Mouse (Mus musculus): ENCODE measurements around the gene Sec14l1.

Sec14l1 gene

GRCm38 (mm10) chr11:117158343-117158742 is 43.4 kb downstream of the Sec14l1 start:
- peaks cover 2% of the 10 kb centered on the region; the same call in 1 of the 2 replicates for H3K36me3 ChIP-seq (ENCODE audit: control insufficient read depth, insufficient read depth, low read length, poor library complexity, severe bottlenecking)
- DNase-seq (ENCODE audit: low read depth, low spot score) = no peak
- no peaks in the 10 kb centered on the region for H3K27me3 ChIP-seq (ENCODE audit: control insufficient read depth, insufficient read depth, low read length, poor library complexity, severe bottlenecking)

- no peak for DNase-seq (ENCODE audit: low read depth, low spot score)
- no peaks in the 10 kb centered on the region for H3K27me3 ChIP-seq (ENCODE audit: control insufficient read depth, insufficient read depth, low read length, poor library complexity, severe bottlenecking)
- H3K36me3 ChIP-seq (ENCODE audit: control insufficient read depth, insufficient read depth, low read length, poor library complexity, severe bottlenecking) = peaks cover 2% of the 10 kb centered on the region; the same call in 1 of the 2 replicates
These were observed 44.4 kb downstream of the Sec14l1 start for GRCm38 (mm10) chr11:117159257-117159945.

DNA sequence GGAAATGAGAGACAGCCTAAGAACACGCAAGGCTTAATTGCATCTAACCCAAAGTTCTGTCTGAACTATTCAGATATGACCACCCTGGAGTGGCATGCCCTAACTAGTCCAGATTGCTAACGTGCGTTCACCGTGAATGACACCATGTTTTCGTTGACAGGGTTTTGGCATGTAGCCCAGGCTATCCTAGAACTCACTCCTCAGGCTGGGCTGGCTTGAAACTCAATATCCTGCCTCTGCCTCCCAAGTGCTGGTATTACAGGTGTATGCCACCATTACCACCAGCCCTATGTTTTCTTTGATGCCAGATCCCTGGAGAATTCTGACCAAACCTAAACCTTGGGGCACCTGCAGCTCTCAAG is 45.0 kb downstream of the Sec14l1 start:
- Histone ChIP-seq H3K27me3 (ENCODE audit: control insufficient read depth, insufficient read depth, low read length, poor library complexity, severe bottlenecking) (no peaks in the 10 kb centered on the region), H3K36me3 (ENCODE audit: control insufficient read depth, insufficient read depth, low read length, poor library complexity, severe bottlenecking) (peaks cover 2% of the 10 kb centered on the region; the same call in 1 of the 2 replicates)
- no peak for DNase-seq (ENCODE audit: low read depth, low spot score)

- H3K36me3 ChIP-seq (ENCODE audit: control insufficient read depth, insufficient read depth, low read length, poor library complexity, severe bottlenecking) = peaks cover 2% of the 10 kb centered on the region; the same call in 1 of the 2 replicates
- DNase-seq (ENCODE audit: low read depth, low spot score) = no peak
- H3K27me3 ChIP-seq (ENCODE audit: control insufficient read depth, insufficient read depth, low read length, poor library complexity, severe bottlenecking) = no peaks in the 10 kb centered on the region
These were observed 45.8 kb downstream of the Sec14l1 start for GRCm38 (mm10) chr11:117160791-117161190.

DNA sequence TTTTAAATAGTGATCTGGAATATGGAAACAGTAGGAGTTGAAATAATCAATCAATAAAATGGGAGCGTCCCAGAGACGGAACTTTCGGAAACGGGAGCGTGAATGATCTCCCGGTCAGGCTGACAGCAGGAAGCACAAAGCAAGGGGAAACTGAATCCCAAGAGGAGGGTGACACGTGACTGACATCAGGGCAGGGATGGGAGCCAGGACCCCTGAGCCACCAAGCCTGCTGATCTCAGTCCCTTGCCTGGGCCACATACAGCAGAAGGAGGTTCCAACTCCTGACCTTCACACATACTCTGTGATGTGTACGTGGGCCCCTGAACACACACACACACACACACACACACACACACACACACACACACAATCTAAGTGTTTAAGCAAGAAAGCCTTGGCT is 46.6 kb downstream of the Sec14l1 start:
- H3K36me3 ChIP-seq (ENCODE audit: control insufficient read depth, insufficient read depth, low read length, poor library complexity, severe bottlenecking) = peaks cover 2% of the 10 kb centered on the region; the same call in 1 of the 2 replicates
- H3K27me3 ChIP-seq (ENCODE audit: control insufficient read depth, insufficient read depth, low read length, poor library complexity, severe bottlenecking) = no peaks in the 10 kb centered on the region

DNA sequence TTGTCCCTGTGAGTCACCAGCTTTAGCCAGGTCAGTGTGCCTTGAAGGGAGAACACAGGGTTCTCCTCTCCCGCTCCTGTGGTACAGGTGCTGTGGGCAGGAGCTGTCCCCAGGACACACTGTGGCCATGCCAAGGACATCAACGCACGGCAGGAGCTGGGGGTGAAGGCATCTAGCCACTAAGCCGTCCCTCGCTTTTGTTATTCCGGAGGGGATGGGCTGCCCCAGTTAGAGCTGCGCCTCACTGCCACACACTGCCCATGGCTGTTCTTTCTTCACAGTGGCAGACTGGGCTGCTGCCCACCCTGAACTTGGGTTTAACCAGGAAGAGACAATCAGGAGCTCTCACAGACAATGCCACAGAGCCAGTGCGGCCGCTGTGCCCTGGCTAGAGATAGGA is 48.1 kb downstream of the Sec14l1 start:
- no peaks in the 10 kb centered on the region for H3K36me3 ChIP-seq (ENCODE audit: control insufficient read depth, insufficient read depth, low read length, poor library complexity, severe bottlenecking)
- no peak for DNase-seq (ENCODE audit: low read depth, low spot score)
- H3K27me3 ChIP-seq (ENCODE audit: control insufficient read depth, insufficient read depth, low read length, poor library complexity, severe bottlenecking) = no peaks in the 10 kb centered on the region

More for the DNA sequence above, 46.6 kb downstream of the Sec14l1 start:
- DNase-seq (ENCODE audit: low read depth, low spot score) = no peak

- Histone ChIP-seq H3K36me3 (ENCODE audit: control insufficient read depth, insufficient read depth, low read length, poor library complexity, severe bottlenecking) (no peaks in the 10 kb centered on the region), H3K27me3 (ENCODE audit: control insufficient read depth, insufficient read depth, low read length, poor library complexity, severe bottlenecking) (no peaks in the 10 kb centered on the region)
- DNase-seq (ENCODE audit: low read depth, low spot score) = no peak
These were observed 48.8 kb downstream of the Sec14l1 start for GRCm38 (mm10) chr11:117163771-117164170.

DNA sequence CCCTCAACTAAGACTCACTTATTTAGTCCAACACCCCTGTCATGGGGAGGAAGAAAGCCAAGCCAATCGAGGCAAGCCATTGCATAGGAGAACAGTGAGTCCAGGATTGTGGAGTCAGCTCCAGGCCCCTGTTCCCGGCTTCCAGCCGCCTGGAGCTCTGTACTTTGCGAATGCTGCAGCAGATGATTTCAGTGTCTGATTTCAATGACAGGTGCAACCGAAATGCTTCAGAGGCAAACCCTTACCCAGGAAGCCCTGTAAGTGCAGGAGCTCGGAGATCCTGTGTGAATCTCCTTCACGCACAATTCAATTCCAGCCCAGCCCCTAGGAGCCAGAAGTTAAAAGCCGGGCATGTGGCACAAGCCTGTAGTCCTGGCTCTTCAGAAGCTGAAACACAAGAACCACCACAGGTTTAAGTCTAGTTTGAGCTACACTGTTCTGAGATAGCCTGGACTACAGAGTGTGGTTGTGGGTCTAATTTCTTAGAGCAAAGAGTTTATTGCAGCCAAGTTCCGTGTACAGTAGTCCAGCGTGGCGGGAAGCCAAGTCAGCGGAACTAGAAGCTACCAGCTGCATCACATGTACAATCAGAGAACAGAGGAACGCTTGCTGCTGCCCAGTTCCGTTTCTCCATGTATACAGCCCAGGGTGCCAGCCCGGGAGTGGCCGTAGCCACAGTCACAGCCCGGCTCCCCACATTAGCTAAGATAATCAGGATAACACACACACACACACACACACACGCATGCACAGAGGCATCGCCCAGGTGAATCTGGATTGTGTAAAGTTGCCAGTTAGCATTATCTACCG is 53.5 kb downstream of the Sec14l1 start:
- Histone ChIP-seq H3K36me3 (ENCODE audit: control insufficient read depth, insufficient read depth, low read length, poor library complexity, severe bottlenecking) (no peaks in the 10 kb centered on the region), H3K27me3 (ENCODE audit: control insufficient read depth, insufficient read depth, low read length, poor library complexity, severe bottlenecking) (no peaks in the 10 kb centered on the region)
- DNase-seq (ENCODE audit: low read depth, low spot score) = no peak

GRCm38 (mm10) chr11:117169088-117169635 is 54.2 kb downstream of the Sec14l1 start:
- Histone ChIP-seq H3K27me3 (ENCODE audit: control insufficient read depth, insufficient read depth, low read length, poor library complexity, severe bottlenecking) (no peaks in the 10 kb centered on the region), H3K36me3 (ENCODE audit: control insufficient read depth, insufficient read depth, low read length, poor library complexity, severe bottlenecking) (no peaks in the 10 kb centered on the region)
- DNase-seq (ENCODE audit: low read depth, low spot score) = no peak

GRCm38 (mm10) chr11:117169801-117170565 is 55.0 kb downstream of the Sec14l1 start:
- DNase-seq (ENCODE audit: low read depth, low spot score) = no peak
- Histone ChIP-seq H3K27me3 (ENCODE audit: control insufficient read depth, insufficient read depth, low read length, poor library complexity, severe bottlenecking) (no peaks in the 10 kb centered on the region), H3K36me3 (ENCODE audit: control insufficient read depth, insufficient read depth, low read length, poor library complexity, severe bottlenecking) (no peaks in the 10 kb centered on the region)

DNA sequence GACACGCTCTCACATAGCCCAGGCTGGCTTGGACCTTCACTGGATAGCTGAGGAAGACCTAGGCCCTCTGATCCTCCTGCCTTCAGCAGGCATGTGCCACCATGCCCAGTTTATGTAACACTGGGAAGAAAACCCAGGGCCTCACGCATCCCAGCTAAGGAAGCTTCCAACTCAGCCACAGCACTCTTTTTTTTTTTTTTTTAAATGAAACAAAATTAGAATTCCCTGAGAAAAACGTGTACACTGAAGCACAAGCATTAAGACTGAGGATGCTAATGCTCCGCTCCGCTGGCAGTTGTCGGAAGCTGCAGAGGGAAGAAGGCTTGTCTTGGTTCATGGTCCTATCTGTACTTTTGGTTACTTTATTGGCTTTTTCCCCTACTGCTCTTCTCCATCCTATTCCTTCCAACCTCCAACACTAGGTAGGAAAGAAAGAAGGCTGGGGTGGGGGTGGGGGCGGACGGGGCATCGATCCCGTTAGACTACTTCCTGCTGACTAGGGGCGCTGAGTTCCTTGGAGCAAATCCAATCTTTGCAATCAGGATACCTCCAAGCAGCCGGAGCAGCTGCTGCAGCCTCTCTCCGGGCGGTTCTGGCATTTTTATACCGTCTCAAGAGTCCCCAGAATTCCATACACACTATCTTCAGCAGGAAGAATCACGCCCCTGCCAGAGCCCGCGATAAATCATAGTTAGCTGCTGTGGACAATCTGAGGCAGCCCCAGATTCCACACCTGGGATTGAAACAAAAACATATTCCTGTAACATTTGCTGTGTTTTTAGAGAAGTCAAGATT is 59.3 kb downstream of the Sec14l1 start:
- no peak for DNase-seq (ENCODE audit: low read depth, low spot score)
- H3K36me3 ChIP-seq (ENCODE audit: control insufficient read depth, insufficient read depth, low read length, poor library complexity, severe bottlenecking) = no peaks in the 10 kb centered on the region
- no peaks in the 10 kb centered on the region for H3K27me3 ChIP-seq (ENCODE audit: control insufficient read depth, insufficient read depth, low read length, poor library complexity, severe bottlenecking)

DNA sequence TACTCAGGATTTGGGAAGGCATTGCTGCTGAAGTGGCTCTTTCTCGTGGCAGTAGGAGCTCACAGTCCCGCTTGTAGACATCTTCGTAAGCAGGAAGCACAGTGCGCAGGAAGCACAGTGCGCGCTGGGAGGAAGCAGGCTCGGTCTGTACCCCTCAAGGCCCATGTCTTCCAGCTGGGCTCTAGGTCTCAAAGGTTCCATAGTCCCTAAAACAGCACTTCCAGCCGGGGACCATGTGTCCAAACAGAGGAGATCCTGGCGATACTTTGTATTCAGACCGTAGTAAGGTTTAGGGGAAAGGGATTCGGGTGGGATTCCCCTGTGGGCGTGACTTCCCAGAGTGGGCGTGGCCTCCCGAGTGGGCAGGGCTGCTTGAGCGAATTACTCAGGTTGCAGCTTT is 60.0 kb downstream of the Sec14l1 start:
- DNase-seq (ENCODE audit: low read depth, low spot score) = peak; percentile 65
- no peaks in the 10 kb centered on the region for H3K36me3 ChIP-seq (ENCODE audit: control insufficient read depth, insufficient read depth, low read length, poor library complexity, severe bottlenecking)

DNA sequence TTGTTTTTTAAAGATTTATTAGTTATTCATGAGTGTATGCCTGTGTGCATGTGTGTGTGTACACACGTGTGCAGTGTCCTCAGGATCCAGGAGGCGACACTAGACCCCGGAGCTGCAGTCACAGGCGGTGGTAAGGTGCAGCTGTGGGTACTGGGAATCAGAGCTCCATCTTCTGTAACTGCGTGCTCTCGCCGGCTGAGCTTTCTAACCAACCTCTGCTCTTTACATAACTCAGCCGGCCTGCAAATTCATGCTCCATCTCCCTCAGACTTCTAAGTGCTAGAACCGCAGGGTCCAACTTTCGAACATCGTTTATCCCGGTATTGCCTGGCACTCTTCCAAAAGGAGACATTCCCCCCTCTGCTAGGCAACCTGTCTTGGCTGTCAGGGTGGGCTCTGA is 60.5 kb downstream of the Sec14l1 start:
- no peaks in the 10 kb centered on the region for H3K27me3 ChIP-seq (ENCODE audit: control insufficient read depth, insufficient read depth, low read length, poor library complexity, severe bottlenecking)
- H3K36me3 ChIP-seq (ENCODE audit: control insufficient read depth, insufficient read depth, low read length, poor library complexity, severe bottlenecking) = no peaks in the 10 kb centered on the region
- no peak for DNase-seq (ENCODE audit: low read depth, low spot score)

More for the DNA sequence above, 60.0 kb downstream of the Sec14l1 start:
- H3K27me3 ChIP-seq (ENCODE audit: control insufficient read depth, insufficient read depth, low read length, poor library complexity, severe bottlenecking) = no peaks in the 10 kb centered on the region

DNA sequence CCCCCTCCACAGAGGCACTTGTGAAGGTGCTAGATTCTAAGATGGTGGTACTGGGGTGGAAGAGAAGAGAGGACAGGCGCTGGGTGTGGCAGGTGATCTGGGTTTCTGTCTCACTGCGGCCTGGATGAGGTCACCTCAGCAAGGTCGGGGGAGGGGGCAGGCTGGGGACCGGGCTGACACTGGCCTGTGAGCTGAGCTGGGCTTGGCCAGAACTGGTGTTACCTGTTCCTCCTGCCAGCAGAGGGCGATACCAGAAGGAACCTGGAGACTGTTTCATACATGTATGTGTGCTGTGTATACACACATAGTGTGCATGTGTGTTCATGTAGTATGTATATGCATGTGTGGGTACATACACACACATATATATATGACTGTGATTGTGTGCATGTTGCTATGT is 61.3 kb downstream of the Sec14l1 start:
- no peaks in the 10 kb centered on the region for H3K27me3 ChIP-seq (ENCODE audit: control insufficient read depth, insufficient read depth, low read length, poor library complexity, severe bottlenecking)
- DNase-seq (ENCODE audit: low read depth, low spot score) = peak; percentile 71
- no peaks in the 10 kb centered on the region for H3K36me3 ChIP-seq (ENCODE audit: control insufficient read depth, insufficient read depth, low read length, poor library complexity, severe bottlenecking)
